Mouse (Mus musculus): ENCODE results near the gene Krt8. TPM values are rescaled to one million over a fixed set of nuclear protein-coding genes. Genes with fewer than 3 reads are reported as not detected.

The Krt8 gene
- polyA plus RNA-seq, 1 experiment from 2014 or later: 184 TPM

DNA sequence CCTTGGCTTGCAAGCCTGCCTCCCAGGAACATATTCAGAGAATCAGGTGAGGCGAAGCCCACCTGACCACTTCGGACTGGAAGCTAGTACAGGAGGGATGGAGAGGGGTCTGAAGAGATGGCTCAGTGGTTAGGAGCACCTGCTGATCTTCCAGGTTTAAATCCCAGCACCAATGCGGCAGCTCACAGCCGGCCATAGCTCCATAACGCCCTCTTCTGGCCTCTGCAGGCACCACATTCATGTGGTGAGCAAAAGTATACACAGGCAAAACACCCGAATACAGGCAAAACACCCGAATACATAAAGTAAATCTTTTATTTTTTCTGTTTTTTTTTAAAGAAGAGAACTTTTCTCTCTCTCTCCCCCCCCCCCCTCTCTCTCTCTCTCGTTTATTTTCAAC is 15.6 kb downstream of the Krt8 start:
- no peaks in the 10 kb centered on the region for H3K9me3 ChIP-seq (ENCODE audit: control insufficient read depth, low read length)
- H3K9ac ChIP-seq (ENCODE audit: low read depth, low read length): no peak overlapping the region
- H3K27me3 ChIP-seq (ENCODE audit: control insufficient read depth, insufficient read depth, low read length): no peaks in the 10 kb centered on the region
- no peak overlapping the region for H3K4me2 ChIP-seq (replicated peaks; ENCODE audit: low read depth, low read length)
- H3K27ac ChIP-seq (ENCODE audit: low read depth, low read length): no peak overlapping the region
- H3K4me3 ChIP-seq (ENCODE audit: low read length): no peak overlapping the region
- ATAC-seq (ENCODE audit: low FRiP score, low TSS enrichment): no peak
- H3K36me3 ChIP-seq (ENCODE audit: control insufficient read depth, insufficient read depth, low read length): no peaks in the 10 kb centered on the region
- 67% methylated on average over 8 of the region's 8 CpGs for WGBS
- no peaks in the 10 kb centered on the region for H3K4me1 ChIP-seq (ENCODE audit: control insufficient read depth, insufficient read depth, low read length)

- under 1% methylated on average over 10 of the region's 10 CpGs for WGBS
- no peak overlapping the region for H3K27ac ChIP-seq (ENCODE audit: low read depth, low read length)
- 0 out of 2 replicates have a peak, but pooled peaks have one; percentile 24 for ATAC-seq (ENCODE audit: low FRiP score, low TSS enrichment)
- no peak overlapping the region for H3K4me2 ChIP-seq (replicated peaks; ENCODE audit: low read depth, low read length)
- no peaks in the 10 kb centered on the region for H3K36me3 ChIP-seq (ENCODE audit: control insufficient read depth, insufficient read depth, low read length)
- no peaks in the 10 kb centered on the region for H3K27me3 ChIP-seq (ENCODE audit: control insufficient read depth, insufficient read depth, low read length)
- no peak overlapping the region for H3K4me3 ChIP-seq (ENCODE audit: low read length)
- no peaks in the 10 kb centered on the region for H3K4me1 ChIP-seq (ENCODE audit: control insufficient read depth, insufficient read depth, low read length)
- no peak overlapping the region for H3K9ac ChIP-seq (ENCODE audit: low read depth, low read length)
- H3K9me3 ChIP-seq (ENCODE audit: control insufficient read depth, low read length): no peaks in the 10 kb centered on the region
These were observed 16.2 kb downstream of the Krt8 start for GRCm38 (mm10) chr15:101988119-101988518.

GRCm38 (mm10) chr15:101984746-101985145 is 19.5 kb downstream of the Krt8 start:
- Histone ChIP-seq H3K9me3 (ENCODE audit: control insufficient read depth, low read length) (no peaks in the 10 kb centered on the region), H3K9ac (ENCODE audit: low read depth, low read length) (no peak overlapping the region), H3K4me2 (replicated peaks; ENCODE audit: low read depth, low read length) (no peak overlapping the region), H3K27me3 (ENCODE audit: control insufficient read depth, insufficient read depth, low read length) (no peaks in the 10 kb centered on the region), H3K36me3 (ENCODE audit: control insufficient read depth, insufficient read depth, low read length) (no peaks in the 10 kb centered on the region), H3K4me3 (ENCODE audit: low read length) (no peak overlapping the region), H3K4me1 (ENCODE audit: control insufficient read depth, insufficient read depth, low read length) (no peaks in the 10 kb centered on the region), H3K27ac (ENCODE audit: low read depth, low read length) (no peak overlapping the region)
- WGBS: 14% methylated on average over 6 of the region's 6 CpGs
- no peak for ATAC-seq (ENCODE audit: low FRiP score, low TSS enrichment)

DNA sequence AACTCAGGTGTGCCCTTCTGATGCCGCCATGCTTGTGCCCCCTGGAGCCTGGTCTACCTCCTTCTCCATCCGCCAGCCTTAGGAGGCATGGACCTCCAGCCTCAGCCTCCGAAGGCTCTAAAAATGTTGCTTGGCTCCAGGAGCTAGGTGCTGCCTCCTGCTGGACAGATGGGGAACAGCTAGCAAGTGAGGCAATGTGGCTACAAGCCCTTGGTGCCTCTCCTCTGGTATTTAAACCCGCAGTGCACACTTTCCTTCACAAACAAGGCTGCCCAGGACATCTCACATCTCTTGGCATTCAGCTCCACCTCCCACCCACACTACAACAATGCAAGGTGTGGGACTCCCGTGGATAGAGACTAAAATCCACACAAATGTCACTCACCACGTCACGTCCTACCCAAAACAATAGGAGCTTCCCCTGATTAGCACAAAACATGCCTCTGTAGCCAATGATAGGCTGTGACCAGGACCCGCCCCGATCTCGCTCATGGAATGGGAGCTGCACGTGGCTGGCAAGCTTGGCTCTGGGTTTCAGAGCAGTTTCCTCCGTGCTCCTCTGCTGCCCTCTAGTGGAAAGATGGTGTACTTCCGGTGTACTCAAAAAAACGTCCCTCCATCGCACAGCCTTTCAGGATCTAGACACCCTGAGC is 20.2 kb downstream of the Krt8 start:
- 2% methylated on average over 15 of the region's 15 CpGs for WGBS
- Histone ChIP-seq H3K36me3 (ENCODE audit: control insufficient read depth, insufficient read depth, low read length) (no peaks in the 10 kb centered on the region), H3K4me3 (ENCODE audit: low read length) (peak overlapping the region; percentile 25; the same call in 1 of the 2 replicates), H3K4me1 (ENCODE audit: control insufficient read depth, insufficient read depth, low read length) (no peaks in the 10 kb centered on the region), H3K27ac (ENCODE audit: low read depth, low read length) (peak overlapping the region; percentile 83), H3K9me3 (ENCODE audit: control insufficient read depth, low read length) (no peaks in the 10 kb centered on the region), H3K9ac (ENCODE audit: low read depth, low read length) (peak overlapping the region; percentile 48), H3K4me2 (replicated peaks; ENCODE audit: low read depth, low read length) (peak overlapping the region; percentile 48), H3K27me3 (ENCODE audit: control insufficient read depth, insufficient read depth, low read length) (no peaks in the 10 kb centered on the region)
- peak; percentile 96 for ATAC-seq (ENCODE audit: low FRiP score, low TSS enrichment)

DNA sequence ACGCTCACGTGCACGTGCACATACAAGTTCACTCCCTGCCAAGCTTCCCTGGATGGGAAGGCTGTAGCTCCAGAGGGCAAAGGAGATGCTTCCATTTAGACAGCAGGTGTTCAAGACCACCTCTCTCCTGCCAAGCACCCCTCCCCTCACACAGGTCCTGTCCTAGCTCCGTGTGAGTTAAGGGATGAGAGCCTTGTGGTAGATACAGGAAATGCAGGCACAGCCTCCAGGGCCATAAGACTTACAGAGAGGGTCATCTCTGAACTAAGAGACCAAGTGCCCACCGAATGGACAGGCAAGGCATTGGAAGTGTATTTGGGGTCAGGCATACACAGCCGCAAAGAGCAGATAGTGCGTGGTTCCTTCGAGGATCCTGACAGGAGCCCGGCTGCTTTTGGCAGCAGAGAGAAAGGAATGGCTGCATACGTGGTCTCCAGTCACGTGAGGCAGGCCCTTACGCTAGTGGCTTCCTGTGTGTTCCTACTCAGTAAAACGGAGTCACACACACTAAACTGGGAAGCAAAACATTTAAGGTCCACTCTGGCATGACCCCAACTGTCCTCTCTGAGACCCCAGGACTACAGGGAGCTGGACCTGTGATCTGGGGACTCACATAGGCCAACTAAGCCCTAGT is 20.9 kb downstream of the Krt8 start:
- Histone ChIP-seq H3K4me3 (ENCODE audit: low read length) (peak overlapping the region; percentile 25; the same call in 1 of the 2 replicates), H3K27me3 (ENCODE audit: control insufficient read depth, insufficient read depth, low read length) (no peaks in the 10 kb centered on the region), H3K36me3 (ENCODE audit: control insufficient read depth, insufficient read depth, low read length) (no peaks in the 10 kb centered on the region), H3K4me1 (ENCODE audit: control insufficient read depth, insufficient read depth, low read length) (no peaks in the 10 kb centered on the region), H3K9me3 (ENCODE audit: control insufficient read depth, low read length) (no peaks in the 10 kb centered on the region), H3K4me2 (replicated peaks; ENCODE audit: low read depth, low read length) (peak overlapping the region; percentile 48), H3K27ac (ENCODE audit: low read depth, low read length) (peak overlapping the region; percentile 83), H3K9ac (ENCODE audit: low read depth, low read length) (peak overlapping the region; percentile 48)
- peak; percentile 9 for ATAC-seq (ENCODE audit: low FRiP score, low TSS enrichment)
- WGBS: 81% methylated on average over 13 of the region's 13 CpGs

DNA sequence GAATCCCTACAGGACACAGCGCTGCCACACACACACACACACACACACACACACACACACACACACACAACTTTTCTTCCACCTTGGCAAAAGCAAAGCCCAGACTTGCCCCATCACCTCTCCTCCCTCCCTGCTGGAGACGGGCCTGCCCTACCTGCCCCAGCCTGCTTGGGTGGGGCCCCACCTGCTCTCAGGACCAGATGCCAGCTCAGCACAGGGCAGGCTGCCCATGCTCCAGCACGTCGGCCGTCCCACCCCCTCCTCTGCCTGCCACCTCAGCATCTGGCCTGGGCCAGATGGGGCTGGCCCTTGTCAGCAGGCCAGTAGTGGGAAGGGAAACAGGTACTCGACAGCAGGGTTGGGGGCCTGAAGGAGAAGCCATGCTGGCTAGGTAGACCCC is 23.4 kb downstream of the Krt8 start:
- Histone ChIP-seq H3K4me3 (ENCODE audit: low read length) (no peak overlapping the region), H3K4me2 (replicated peaks; ENCODE audit: low read depth, low read length) (no peak overlapping the region), H3K36me3 (ENCODE audit: control insufficient read depth, insufficient read depth, low read length) (no peaks in the 10 kb centered on the region), H3K4me1 (ENCODE audit: control insufficient read depth, insufficient read depth, low read length) (peaks cover 21% of the 10 kb centered on the region), H3K27me3 (ENCODE audit: control insufficient read depth, insufficient read depth, low read length) (no peaks in the 10 kb centered on the region), H3K9ac (ENCODE audit: low read depth, low read length) (no peak overlapping the region), H3K9me3 (ENCODE audit: control insufficient read depth, low read length) (no peaks in the 10 kb centered on the region), H3K27ac (ENCODE audit: low read depth, low read length) (0 out of 2 replicates have a peak overlapping the region, but pooled peaks have one; percentile 17)
- WGBS: 61% methylated on average over 6 of the region's 6 CpGs
- ATAC-seq (ENCODE audit: low FRiP score, low TSS enrichment): no peak

GRCm38 (mm10) chr15:101977043-101977726 is 27.1 kb downstream of the Krt8 start:
- no peaks in the 10 kb centered on the region for H3K27me3 ChIP-seq (ENCODE audit: control insufficient read depth, insufficient read depth, low read length)
- H3K9me3 ChIP-seq (ENCODE audit: control insufficient read depth, low read length): no peaks in the 10 kb centered on the region
- peak overlapping the region; percentile 92 for H3K27ac ChIP-seq (ENCODE audit: low read depth, low read length)
- H3K9ac ChIP-seq (ENCODE audit: low read depth, low read length): peak overlapping the region; percentile 57
- ATAC-seq (ENCODE audit: low FRiP score, low TSS enrichment): peak; percentile 93
- peak overlapping the region; percentile 58 for H3K4me2 ChIP-seq (replicated peaks; ENCODE audit: low read depth, low read length)
- H3K4me1 ChIP-seq (ENCODE audit: control insufficient read depth, insufficient read depth, low read length): peaks cover 32% of the 10 kb centered on the region
- H3K36me3 ChIP-seq (ENCODE audit: control insufficient read depth, insufficient read depth, low read length): no peaks in the 10 kb centered on the region
- peak overlapping the region; percentile 25 for H3K4me3 ChIP-seq (ENCODE audit: low read length)
- 3% methylated on average over 29 of the region's 39 CpGs for WGBS

DNA sequence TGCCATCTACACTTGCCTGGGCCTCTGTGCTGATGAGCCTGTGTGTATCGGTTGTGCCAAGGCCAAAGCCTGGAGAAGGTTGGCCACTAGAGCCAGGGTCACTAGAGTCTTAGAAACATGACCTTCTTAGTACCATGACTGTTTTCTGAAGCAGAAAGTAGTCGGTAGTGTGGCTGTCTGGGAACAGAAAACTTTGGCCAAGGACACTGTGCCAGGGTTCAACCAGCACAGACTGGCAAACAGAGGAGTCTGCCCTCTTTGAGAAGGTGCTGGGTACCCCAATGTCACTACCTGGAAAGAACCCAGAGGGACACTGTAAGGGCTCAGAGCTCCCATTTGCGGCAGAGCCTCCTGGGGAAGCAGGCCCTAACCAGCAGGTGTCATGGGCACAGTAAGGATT is 27.6 kb downstream of the Krt8 start:
- WGBS: 36% methylated on average over 3 of the region's 3 CpGs

DNA sequence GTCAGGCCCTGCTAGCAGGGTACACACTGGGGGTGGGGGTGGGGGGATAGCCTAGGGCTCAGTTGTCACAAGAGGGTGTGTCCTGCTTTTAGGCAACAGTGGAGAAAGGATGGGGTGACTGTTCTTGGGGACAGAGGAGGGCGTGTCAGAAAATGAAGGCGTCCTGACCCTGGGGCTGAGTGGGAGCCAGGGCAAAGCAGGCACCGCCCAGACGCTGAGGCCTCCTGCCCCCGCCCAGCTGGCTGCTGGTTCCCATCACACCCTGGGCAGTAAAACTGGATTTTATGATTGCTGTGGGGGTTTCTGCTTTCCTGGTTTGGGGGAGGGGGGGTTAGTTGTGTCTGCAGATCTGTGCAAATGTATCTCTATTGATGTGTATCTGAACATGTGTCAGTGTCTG is 28.3 kb downstream of the Krt8 start:
- Histone ChIP-seq H3K4me1 (ENCODE audit: control insufficient read depth, insufficient read depth, low read length) (peaks cover 32% of the 10 kb centered on the region), H3K9ac (ENCODE audit: low read depth, low read length) (no peak overlapping the region; the same call in 1 of the 2 replicates), H3K36me3 (ENCODE audit: control insufficient read depth, insufficient read depth, low read length) (no peaks in the 10 kb centered on the region), H3K27ac (ENCODE audit: low read depth, low read length) (peak overlapping the region; percentile 92), H3K9me3 (ENCODE audit: control insufficient read depth, low read length) (no peaks in the 10 kb centered on the region), H3K4me3 (ENCODE audit: low read length) (no peak overlapping the region), H3K4me2 (replicated peaks; ENCODE audit: low read depth, low read length) (no peak overlapping the region), H3K27me3 (ENCODE audit: control insufficient read depth, insufficient read depth, low read length) (no peaks in the 10 kb centered on the region)
- ATAC-seq (ENCODE audit: low FRiP score, low TSS enrichment): no peak; the same call in 1 of the 2 replicates
- WGBS: 19% methylated on average over 5 of the region's 5 CpGs

More for the DNA sequence above, 27.6 kb downstream of the Krt8 start:
- no peaks in the 10 kb centered on the region for H3K9me3 ChIP-seq (ENCODE audit: control insufficient read depth, low read length)
- no peak overlapping the region for H3K4me3 ChIP-seq (ENCODE audit: low read length)
- peak overlapping the region; percentile 92 for H3K27ac ChIP-seq (ENCODE audit: low read depth, low read length)
- H3K27me3 ChIP-seq (ENCODE audit: control insufficient read depth, insufficient read depth, low read length): no peaks in the 10 kb centered on the region
- H3K9ac ChIP-seq (ENCODE audit: low read depth, low read length): peak overlapping the region; percentile 57; the same call in 1 of the 2 replicates
- peaks cover 32% of the 10 kb centered on the region for H3K4me1 ChIP-seq (ENCODE audit: control insufficient read depth, insufficient read depth, low read length)
- peak; percentile 10; the same call in 1 of the 2 replicates for ATAC-seq (ENCODE audit: low FRiP score, low TSS enrichment)
- no peaks in the 10 kb centered on the region for H3K36me3 ChIP-seq (ENCODE audit: control insufficient read depth, insufficient read depth, low read length)
- H3K4me2 ChIP-seq (replicated peaks; ENCODE audit: low read depth, low read length): peak overlapping the region; percentile 58
